Comparison of ENCODE assay signal across 17 mouse cellular contexts in genomic region chrX:61391627-61392026, GRCm38 (mm10).
"Had no signal": no experiment of that assay in that cellular context is flagged by ENCODE, and none has a peak within 500 bp of the region (broad histone marks: within the 10 kb centered on the region; RNA-seq: fewer than 3 reads in every experiment).

No protein-coding gene starts in this region.

- DNase-seq: gastrocnemius, postnatal 14 days; gastrocnemius, postnatal 36 days; heart, adult 11 months; heart, adult 2 months; heart, postnatal 14 days; heart, postnatal 36 days; kidney, adult 11 months; kidney, adult 2 months; kidney, adult 9 months; kidney, postnatal 14 days; kidney, postnatal 36 days; layer of hippocampus, adult 9-11 months; layer of hippocampus, postnatal 36 days; liver; liver, embryonic 13.5 days had no signal

- ATAC-seq: hindbrain, postnatal 0 days; intestine, embryonic 16.5 days had no signal
